Mouse (Mus musculus): ENCODE results near the gene Zcchc14.

DNA sequence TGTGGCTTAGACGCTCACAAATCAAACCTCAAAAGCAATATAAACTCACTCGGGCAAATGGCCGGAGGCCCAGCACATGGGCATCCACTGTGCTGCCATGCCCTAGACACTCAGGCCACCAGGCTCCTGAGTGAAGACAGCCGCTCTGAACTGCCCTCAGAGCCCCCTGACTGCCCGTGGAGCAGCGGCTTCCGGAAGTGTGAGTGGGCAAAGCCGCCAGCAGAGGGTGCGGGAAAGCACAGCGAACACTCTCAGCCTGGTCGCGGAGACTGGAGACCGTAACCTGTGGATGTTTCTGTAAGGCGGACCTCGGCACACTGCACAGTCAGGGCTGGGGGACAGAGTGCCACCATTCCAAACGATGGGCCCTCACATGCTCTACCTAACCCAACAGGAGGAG, 94.2 kb downstream of the Zcchc14 start:
- TF ChIP-seq GATA1 (IDR thresholded peaks at IDR 0.05; ENCODE audit: borderline replicate concordance, low read length): no peak
- TF ChIP-seq FLI1 (IDR thresholded peaks at IDR 0.05; ENCODE audit: low read length): no peak

Measured in megakaryocyte, embryonic 14.5 days (primary cell).